ENCODE assay signal across 8 mouse cellular contexts in genomic region chr15:36901830-36902285, GRCm38 (mm10).
DNase-seq lines count a peak whose midpoint lies in the region; ATAC-seq lines count a peak whose summit lies in the region.

No protein-coding gene starts in this region.

- ATAC-seq in embryonic facial prominence, embryonic 14.5 days (ENCODE audit: low read depth) = peak; percentile 94
- peak; percentile 95 for ATAC-seq in hindbrain, embryonic 14.5 days (ENCODE audit: low FRiP score)
- ATAC-seq in megakaryocyte-erythroid progenitor cell, adult 5-6 weeks (replicated peaks; ENCODE audit: low FRiP score, low TSS enrichment, poor library complexity, severe bottlenecking) = 0 out of 2 replicates have a peak, but pooled peaks have one; percentile 34

- no peaks in the 10 kb centered on the region for H3K9me3 ChIP-seq in embryonic facial prominence, embryonic 14.5 days (ENCODE audit: control insufficient read depth, low read length)
- H3K9me3 ChIP-seq in hindbrain, embryonic 14.5 days (ENCODE audit: control insufficient read depth, low read length) = no peaks in the 10 kb centered on the region

- peaks cover 9% of the 10 kb centered on the region; the same call in 1 of the 2 replicates for H3K4me1 ChIP-seq in embryonic facial prominence, embryonic 14.5 days (ENCODE audit: control insufficient read depth, insufficient read depth, low read length)
- H3K4me1 ChIP-seq in hindbrain, embryonic 14.5 days (replicated peaks; ENCODE audit: control insufficient read depth, insufficient read depth, low read length) = peaks cover 21% of the 10 kb centered on the region

- H3K4me2 ChIP-seq in embryonic facial prominence, embryonic 14.5 days (ENCODE audit: low read depth, low read length) = no peak overlapping the region
- peak overlapping the region; percentile 6; the same call in 1 of the 2 replicates for H3K4me2 ChIP-seq in hindbrain, embryonic 14.5 days (replicated peaks)

- H3K27me3 ChIP-seq in embryonic facial prominence, embryonic 14.5 days (replicated peaks; ENCODE audit: control insufficient read depth, insufficient read depth, low read length) = no peaks in the 10 kb centered on the region
- H3K27me3 ChIP-seq in hindbrain, embryonic 14.5 days (ENCODE audit: control insufficient read depth, insufficient read depth, low read length) = no peaks in the 10 kb centered on the region

- no peak overlapping the region for H3K4me3 ChIP-seq in embryonic facial prominence, embryonic 14.5 days (ENCODE audit: low read depth, low read length)
- no peak overlapping the region for H3K4me3 ChIP-seq in hindbrain, embryonic 14.5 days (replicated peaks; ENCODE audit: low read length)

- DNase-seq in B cell, adult 2 months = peak; percentile 22 to 26
- peak; percentile 30 for DNase-seq in NIH3T3 (ENCODE audit: low read depth)
- peak; percentile 83 for DNase-seq in embryonic facial prominence, embryonic 14.5 days (ENCODE audit: low spot score)
- DNase-seq in hindbrain, embryonic 14.5 days (ENCODE audit: low spot score) = peak; percentile 66
- peak; percentile 36 to 67 for DNase-seq in left cerebral cortex, adult 8-10 months (ENCODE audit: low spot score in 2 of 2)
- peak; percentile 68 for DNase-seq in right cerebral cortex, postnatal 4 days
- DNase-seq in spleen, postnatal 4 days (ENCODE audit: low spot score in 2 of 2) = no peak

- 6% methylated on average over 7 of the region's 7 CpGs for WGBS in embryonic facial prominence, embryonic 14.5 days
- 2% methylated on average over 7 of the region's 7 CpGs for WGBS in hindbrain, embryonic 14.5 days

- no peak overlapping the region for H3K9ac ChIP-seq in embryonic facial prominence, embryonic 14.5 days (ENCODE audit: low read depth, low read length)
- H3K9ac ChIP-seq in hindbrain, embryonic 14.5 days = peak overlapping the region; percentile 35; the same call in 1 of the 2 replicates

- H3K36me3 ChIP-seq in embryonic facial prominence, embryonic 14.5 days (ENCODE audit: control insufficient read depth, insufficient read depth, low read length) = no peaks in the 10 kb centered on the region
- H3K36me3 ChIP-seq in hindbrain, embryonic 14.5 days (replicated peaks; ENCODE audit: control insufficient read depth, insufficient read depth) = no peaks in the 10 kb centered on the region

- H3K27ac ChIP-seq in embryonic facial prominence, embryonic 14.5 days (replicated peaks; ENCODE audit: low read depth, low read length) = no peak overlapping the region
- H3K27ac ChIP-seq in hindbrain, embryonic 14.5 days = peak overlapping the region; percentile 26; the same call in 1 of the 2 replicates

Comparison
In these comparisons a context has a peak if more than half of its experiments do, and no peak if none do; other contexts are left out.
1. DNase-seq: peak in B cell, adult 2 months (2 of 2), NIH3T3 (single experiment), embryonic facial prominence, embryonic 14.5 days (single experiment), hindbrain, embryonic 14.5 days (single experiment), left cerebral cortex, adult 8-10 months (2 of 2) and right cerebral cortex, postnatal 4 days (single experiment); none in spleen, postnatal 4 days (0 of 2).
2. ATAC-seq: peak in every context shown above with its lines; median percentile 95 in hindbrain, embryonic 14.5 days; 94 in embryonic facial prominence, embryonic 14.5 days; 34 in megakaryocyte-erythroid progenitor cell, adult 5-6 weeks.